In genomic region chr14:29179397-29179888, GRCm38 (mm10) we compare ENCODE assay signal across 14 mouse cellular contexts.
A peak's percentile ranks its signal among the peaks of the same experiment; 100 is the strongest.
DNase-seq lines count a peak whose midpoint lies in the region; ATAC-seq and TF ChIP-seq lines count a peak whose summit lies in the region.
"Had no signal": no experiment of that assay in that cellular context is flagged by ENCODE, and none has a peak within 500 bp of the region (broad histone marks: within the 10 kb centered on the region; RNA-seq: fewer than 3 reads in every experiment).

No protein-coding gene starts in this region.

- no peak for TF ChIP-seq POLR2A in lung, adult 2 months (IDR thresholded peaks at IDR 0.05; ENCODE audit: borderline replicate concordance, extremely low read depth, low read depth, low read length)

- 24% methylated on average over 11 of the region's 11 CpGs for WGBS in lung, embryonic 16.5 days
- 40% methylated on average over 11 of the region's 11 CpGs for WGBS in lung, adult 2 months
- WGBS in midbrain, embryonic 11.5 days, result 28% methylated on average over 11 of the region's 11 CpGs

- H3K9ac ChIP-seq in lung, embryonic 16.5 days (ENCODE audit: low read length), result no peak overlapping the region
- no peak overlapping the region for H3K9ac ChIP-seq in midbrain, embryonic 11.5 days (ENCODE audit: low read length)

- no peak for TF ChIP-seq CTCF in gastrocnemius, adult 2 months (IDR thresholded peaks at IDR 0.05)
- no peak for TF ChIP-seq CTCF in lung, adult 2 months (IDR thresholded peaks at IDR 0.05; ENCODE audit: insufficient read depth, low read length)

- DNase-seq in gastrocnemius, adult 2 months, result no peak
- DNase-seq in gastrocnemius, postnatal 10 days, result no peak
- DNase-seq in lung, adult 2 months, result no peak
- DNase-seq in midbrain, embryonic 11.5 days (ENCODE audit: low spot score, missing footprints), result no peak
- DNase-seq in adrenal gland, adult 8-10 months, result no peak
- no peak for DNase-seq in adrenal gland, adult 18-20 months (ENCODE audit: low spot score in 2 of 2)
- no peak for DNase-seq in thymus, postnatal 14 days
- DNase-seq: B cell, adult 2 months; cerebellum, adult 11-12 months; liver; thymus, postnatal 36 days had no signal

- intact Hi-C loops in gastrocnemius, adult 2 months (cut with DNase I), result loop anchor here (1.0 kb wide), 1 partner anchor 49 kb away; no protein-coding TSS in a partner anchor

- H3K4me3 ChIP-seq in gastrocnemius, adult 2 months, result 0 out of 2 replicates have a peak overlapping the region, but pooled peaks have one; percentile 40
- H3K4me3 ChIP-seq in lung, embryonic 16.5 days (ENCODE audit: low read length), result no peak overlapping the region
- no peak overlapping the region for H3K4me3 ChIP-seq in lung, adult 2 months (replicated peaks; ENCODE audit: extremely low read depth, low read depth, low read length)
- H3K4me3 ChIP-seq in midbrain, embryonic 11.5 days (ENCODE audit: low read depth, low read length), result no peak overlapping the region
- H3K4me3 ChIP-seq: embryonic facial prominence, embryonic 10.5 days; megakaryocyte, embryonic 14.5 days had no signal

- H3K4me1 ChIP-seq in lung, embryonic 16.5 days (replicated peaks; ENCODE audit: control insufficient read depth, insufficient read depth, low read length), result peaks cover 6% of the 10 kb centered on the region; the same call in 1 of the 2 replicates
- H3K4me1 ChIP-seq in lung, adult 2 months (ENCODE audit: control insufficient read depth, insufficient read depth, low read length), result no peaks in the 10 kb centered on the region
- peaks cover 13% of the 10 kb centered on the region for H3K4me1 ChIP-seq in midbrain, embryonic 11.5 days (ENCODE audit: control insufficient read depth, insufficient read depth, low read length)
- H3K4me1 ChIP-seq: megakaryocyte, embryonic 14.5 days had no signal

- H3K4me2 ChIP-seq in lung, embryonic 16.5 days (ENCODE audit: low read depth, low read length), result no peak overlapping the region
- peak overlapping the region; percentile 15; the same call in 1 of the 2 replicates for H3K4me2 ChIP-seq in midbrain, embryonic 11.5 days

- peak; percentile 64 for ATAC-seq in lung, embryonic 16.5 days (ENCODE audit: low read depth)
- ATAC-seq in midbrain, embryonic 11.5 days (ENCODE audit: low FRiP score), result peak; percentile 70

- no peaks in the 10 kb centered on the region for H3K36me3 ChIP-seq in lung, embryonic 16.5 days (ENCODE audit: control insufficient read depth, insufficient read depth, low read length)
- H3K36me3 ChIP-seq in midbrain, embryonic 11.5 days (ENCODE audit: control insufficient read depth, insufficient read depth, low read length), result no peaks in the 10 kb centered on the region
- H3K36me3 ChIP-seq: embryonic facial prominence, embryonic 10.5 days had no signal

- H3K9me3 ChIP-seq in lung, embryonic 16.5 days (ENCODE audit: control insufficient read depth, low read length), result no peaks in the 10 kb centered on the region
- H3K9me3 ChIP-seq in midbrain, embryonic 11.5 days (ENCODE audit: control insufficient read depth, low read length), result no peaks in the 10 kb centered on the region
- H3K9me3 ChIP-seq: embryonic facial prominence, embryonic 10.5 days had no signal

- H3K27me3 ChIP-seq in lung, embryonic 16.5 days (ENCODE audit: control insufficient read depth, insufficient read depth, low read depth, low read length), result no peaks in the 10 kb centered on the region
- no peaks in the 10 kb centered on the region for H3K27me3 ChIP-seq in midbrain, embryonic 11.5 days (ENCODE audit: control insufficient read depth, insufficient read depth, low read length)
- H3K27me3 ChIP-seq: megakaryocyte, embryonic 14.5 days had no signal

- peak overlapping the region; percentile 48 for H3K27ac ChIP-seq in gastrocnemius, adult 2 months
- H3K27ac ChIP-seq in lung, embryonic 16.5 days (ENCODE audit: low read length), result peak overlapping the region; percentile 15; the same call in 1 of the 2 replicates
- peak overlapping the region; percentile 72 for H3K27ac ChIP-seq in midbrain, embryonic 11.5 days (ENCODE audit: low read depth, low read length)
- H3K27ac ChIP-seq: embryonic facial prominence, embryonic 10.5 days had no signal

Comparison
In these comparisons a context has a peak if more than half of its experiments do, and no peak if none do; other contexts are left out.
1. H3K27ac ChIP-seq: peak in every context shown above with its lines; median percentile 72 in midbrain, embryonic 11.5 days; 48 in gastrocnemius, adult 2 months; 15 in lung, embryonic 16.5 days.